Mouse (Mus musculus): ENCODE data around the gene Mgat3.

- TF ChIP-seq FLI1 (IDR thresholded peaks at IDR 0.05; ENCODE audit: low read length) = no peak
- no peak for TF ChIP-seq GATA1 (IDR thresholded peaks at IDR 0.05; ENCODE audit: borderline replicate concordance, low read length)
Measured at GRCm38 (mm10) chr15:80143760-80144159, 29.8 kb upstream of the Mgat3 start.

Data from megakaryocyte, embryonic 14.5 days (primary cell).